19 mouse cellular contexts compared by ENCODE assay signal in genomic region chr14:29851956-29852725, GRCm38 (mm10).
A peak's percentile ranks its signal among the peaks of the same experiment; 100 is the strongest.
DNase-seq lines count a peak whose midpoint lies in the region; ATAC-seq and TF ChIP-seq lines count a peak whose summit lies in the region.
"Had no signal": no experiment of that assay in that cellular context is flagged by ENCODE, and none has a peak within 500 bp of the region (broad histone marks: within the 10 kb centered on the region; RNA-seq: fewer than 3 reads in every experiment).

No protein-coding gene starts in this region.

- DNase-seq in heart, postnatal 14 days, result peak; percentile 2 to 4
- peak; percentile 32 for DNase-seq in midbrain, postnatal 0 days (ENCODE audit: low spot score)
- DNase-seq in midbrain, embryonic 10.5 days (ENCODE audit: low spot score), result no peak
- DNase-seq in kidney, adult 2 months, result peak; percentile 80
- peak; percentile 61 to 68 for DNase-seq in kidney, postnatal 36 days
- no peak for DNase-seq in urinary bladder, adult 18-20 months (ENCODE audit: low spot score in 2 of 2)
- DNase-seq: adrenal gland, postnatal 10 days; cerebellum, adult 8-10 months; spleen, adult 18-20 months had no signal

- H3K4me1 ChIP-seq in heart, embryonic 11.5 days (ENCODE audit: control insufficient read depth, insufficient read depth, low read length), result no peaks in the 10 kb centered on the region
- H3K4me1 ChIP-seq in midbrain, postnatal 0 days (ENCODE audit: insufficient read depth, low read length), result no peaks in the 10 kb centered on the region
- H3K4me1 ChIP-seq in midbrain, embryonic 10.5 days, result no peaks in the 10 kb centered on the region
- no peaks in the 10 kb centered on the region for H3K4me1 ChIP-seq in kidney, adult 2 months (ENCODE audit: control insufficient read depth, insufficient read depth, low read length)
- H3K4me1 ChIP-seq: limb, embryonic 13.5 days; liver, embryonic 15.5 days; neural tube, embryonic 12.5 days; stomach, embryonic 15.5 days had no signal

- no peaks in the 10 kb centered on the region for H3K9me3 ChIP-seq in heart, embryonic 11.5 days (replicated peaks; ENCODE audit: control insufficient read depth, low read length)
- H3K9me3 ChIP-seq in midbrain, postnatal 0 days (ENCODE audit: low read length), result no peaks in the 10 kb centered on the region
- H3K9me3 ChIP-seq in midbrain, embryonic 10.5 days (replicated peaks), result no peaks in the 10 kb centered on the region
- H3K9me3 ChIP-seq: forebrain, embryonic 13.5 days; limb, embryonic 13.5 days; liver, embryonic 15.5 days; neural tube, embryonic 12.5 days; stomach, embryonic 15.5 days had no signal

- H3K9ac ChIP-seq in heart, embryonic 11.5 days (ENCODE audit: low read depth, low read length), result no peak overlapping the region
- H3K9ac ChIP-seq in midbrain, postnatal 0 days (replicated peaks; ENCODE audit: low read length, poor library complexity, severe bottlenecking), result no peak overlapping the region
- H3K9ac ChIP-seq: forebrain, embryonic 13.5 days; limb, embryonic 13.5 days; liver, embryonic 15.5 days; neural tube, embryonic 12.5 days; stomach, embryonic 15.5 days had no signal

- no peak for ATAC-seq in heart, embryonic 11.5 days (replicated peaks; ENCODE audit: insufficient number of reproducible peaks, low FRiP score, low TSS enrichment)
- ATAC-seq in midbrain, postnatal 0 days (ENCODE audit: low FRiP score), result no peak
- ATAC-seq: forebrain, embryonic 13.5 days; hindbrain, embryonic 16.5 days; midbrain, embryonic 16.5 days had no signal

- no peak for TF ChIP-seq POLR2A in kidney, adult 2 months (IDR thresholded peaks at IDR 0.05; ENCODE audit: low read depth, low read length)

- intact Hi-C loops in heart, postnatal 14 days (cut with DNase I), result no loop called here

- no peak overlapping the region for H3K4me2 ChIP-seq in heart, embryonic 11.5 days
- no peak overlapping the region for H3K4me2 ChIP-seq in midbrain, postnatal 0 days (ENCODE audit: low read depth, low read length, poor library complexity, severe bottlenecking)
- H3K4me2 ChIP-seq: forebrain, embryonic 13.5 days; limb, embryonic 13.5 days; liver, embryonic 15.5 days; neural tube, embryonic 12.5 days; stomach, embryonic 15.5 days had no signal

- no peak overlapping the region for H3K4me3 ChIP-seq in heart, embryonic 11.5 days (ENCODE audit: low read depth, low read length)
- H3K4me3 ChIP-seq in midbrain, postnatal 0 days (ENCODE audit: low read depth, low read length), result no peak overlapping the region
- H3K4me3 ChIP-seq in midbrain, embryonic 10.5 days, result no peak overlapping the region
- peak overlapping the region; percentile 50 for H3K4me3 ChIP-seq in kidney, adult 2 months (ENCODE audit: insufficient read depth, low read depth, low read length)
- H3K4me3 ChIP-seq: forebrain, embryonic 13.5 days; left cerebral cortex, adult 2 months; limb, embryonic 13.5 days; liver, embryonic 15.5 days; neural tube, embryonic 12.5 days; stomach, embryonic 15.5 days had no signal

- H3K27ac ChIP-seq in heart, embryonic 11.5 days (ENCODE audit: low read depth, low read length), result no peak overlapping the region
- no peak overlapping the region for H3K27ac ChIP-seq in midbrain, postnatal 0 days (ENCODE audit: low read depth, low read length)
- no peak overlapping the region for H3K27ac ChIP-seq in midbrain, embryonic 10.5 days (replicated peaks)
- peak overlapping the region; percentile 61 for H3K27ac ChIP-seq in kidney, adult 2 months (ENCODE audit: insufficient read depth, low read depth, low read length)
- H3K27ac ChIP-seq: forebrain, embryonic 13.5 days; left cerebral cortex, adult 2 months; limb, embryonic 13.5 days; liver, embryonic 15.5 days; macrophage; neural tube, embryonic 12.5 days; stomach, embryonic 15.5 days had no signal

- 77% methylated on average over 11 of the region's 11 CpGs for WGBS in heart, embryonic 11.5 days (ENCODE audit: insufficient replicate concordance)
- WGBS in midbrain, postnatal 0 days, result 78% methylated on average over 11 of the region's 11 CpGs
- WGBS in midbrain, embryonic 10.5 days, result 88% methylated on average over 11 of the region's 11 CpGs
- 41% methylated on average over 11 of the region's 11 CpGs for WGBS in kidney, adult 2 months

- no peaks in the 10 kb centered on the region for H3K27me3 ChIP-seq in heart, embryonic 11.5 days (ENCODE audit: control insufficient read depth, insufficient read depth, low read length)
- no peaks in the 10 kb centered on the region for H3K27me3 ChIP-seq in midbrain, postnatal 0 days (ENCODE audit: insufficient read depth, low read length)
- no peaks in the 10 kb centered on the region for H3K27me3 ChIP-seq in midbrain, embryonic 10.5 days (ENCODE audit: low read depth, poor library complexity, severe bottlenecking)
- no peaks in the 10 kb centered on the region for H3K27me3 ChIP-seq in kidney, adult 2 months (replicated peaks; ENCODE audit: control insufficient read depth, insufficient read depth, low read length)
- H3K27me3 ChIP-seq: forebrain, embryonic 13.5 days; limb, embryonic 13.5 days; liver, embryonic 15.5 days; neural tube, embryonic 12.5 days; stomach, embryonic 15.5 days had no signal

- TF ChIP-seq CTCF in midbrain, postnatal 0 days (IDR thresholded peaks at IDR 0.05), result no peak
- TF ChIP-seq CTCF in kidney, adult 2 months (conservative IDR thresholded peaks at IDR 0.05; ENCODE audit: insufficient read depth, insufficient read length, low read depth, low read length), result no peak

- no peaks in the 10 kb centered on the region for H3K36me3 ChIP-seq in heart, embryonic 11.5 days (ENCODE audit: control insufficient read depth, insufficient read depth, low read length)
- no peaks in the 10 kb centered on the region for H3K36me3 ChIP-seq in midbrain, postnatal 0 days (ENCODE audit: insufficient read depth, low read length)
- no peaks in the 10 kb centered on the region for H3K36me3 ChIP-seq in midbrain, embryonic 10.5 days
- H3K36me3 ChIP-seq in kidney, adult 2 months (ENCODE audit: control insufficient read depth, insufficient read depth, low read length), result no peaks in the 10 kb centered on the region
- H3K36me3 ChIP-seq: limb, embryonic 13.5 days; liver, embryonic 15.5 days; neural tube, embryonic 12.5 days; stomach, embryonic 15.5 days had no signal

Comparison
In these comparisons a context has a peak if more than half of its experiments do, and no peak if none do; other contexts are left out.
1. DNase-seq: peak in heart, postnatal 14 days (2 of 2), midbrain, postnatal 0 days (single experiment), kidney, adult 2 months (single experiment) and kidney, postnatal 36 days (2 of 2); none in midbrain, embryonic 10.5 days (single experiment) and urinary bladder, adult 18-20 months (0 of 2).